Mouse (Mus musculus): ENCODE data around the gene Mylk4.
A peak's percentile ranks its signal among the peaks of the same experiment; 100 is the strongest.

GRCm38 (mm10) chr13:32783055-32783454 lies 699 bp downstream of the Mylk4 start:
- TF ChIP-seq CTCF (IDR thresholded peaks at IDR 0.05; ENCODE audit: low read depth) (peak; percentile 40), EP300 (IDR thresholded peaks at IDR 0.05; ENCODE audit: low read depth) (no peak)
